Mouse (Mus musculus): Measurements from ENCODE around the gene 4930583I09Rik. TPM values are rescaled to one million over a fixed set of nuclear protein-coding genes. Genes with fewer than 3 reads are reported as not detected.

4930583I09Rik gene
- polyA plus RNA-seq, 1 experiment = not detected

DNA sequence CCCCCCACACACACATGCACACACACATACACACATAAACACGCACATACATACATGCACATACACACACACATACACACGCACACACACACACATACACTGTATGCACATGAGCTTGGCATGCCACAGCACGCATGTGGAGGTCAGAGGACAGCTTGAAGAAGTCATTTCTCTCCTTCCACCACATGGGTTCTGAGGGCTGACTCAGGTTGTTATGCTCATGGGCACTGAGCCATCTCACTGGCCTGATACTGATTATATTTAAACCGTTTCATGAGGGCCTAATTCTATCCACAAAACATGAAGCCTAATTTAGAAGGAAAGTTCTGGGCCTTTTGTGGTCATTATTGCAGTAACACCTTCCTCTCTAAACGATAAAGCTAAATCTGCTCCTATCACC lies 13.3 kb downstream of the 4930583I09Rik start:
- peaks cover 3% of the 10 kb centered on the region; the same call in 1 of the 2 replicates for H3K4me1 ChIP-seq (ENCODE audit: control insufficient read depth, insufficient read depth, insufficient read length)
- no peak overlapping the region for H3K27ac ChIP-seq (ENCODE audit: insufficient read depth, low read length)
- WGBS = 81% methylated on average over 5 of the region's 5 CpGs
- H3K27me3 ChIP-seq (ENCODE audit: control insufficient read depth, insufficient read depth, low read length) = no peaks in the 10 kb centered on the region
- no peaks in the 10 kb centered on the region for H3K36me3 ChIP-seq (ENCODE audit: control insufficient read depth, insufficient read depth, low read length)
- H3K4me3 ChIP-seq (ENCODE audit: extremely low read depth, insufficient read depth, insufficient read length) = no peak overlapping the region
- no peak for DNase-seq (ENCODE audit: low read depth in 1 of 2, low spot score in 2 of 2)
- no peak for TF ChIP-seq POLR2A (IDR thresholded peaks at IDR 0.05; ENCODE audit: low read depth, low read length)
- TF ChIP-seq CTCF (IDR thresholded peaks at IDR 0.05; ENCODE audit: extremely low read depth, insufficient read depth, insufficient read length, insufficient replicate concordance) = no peak

DNA sequence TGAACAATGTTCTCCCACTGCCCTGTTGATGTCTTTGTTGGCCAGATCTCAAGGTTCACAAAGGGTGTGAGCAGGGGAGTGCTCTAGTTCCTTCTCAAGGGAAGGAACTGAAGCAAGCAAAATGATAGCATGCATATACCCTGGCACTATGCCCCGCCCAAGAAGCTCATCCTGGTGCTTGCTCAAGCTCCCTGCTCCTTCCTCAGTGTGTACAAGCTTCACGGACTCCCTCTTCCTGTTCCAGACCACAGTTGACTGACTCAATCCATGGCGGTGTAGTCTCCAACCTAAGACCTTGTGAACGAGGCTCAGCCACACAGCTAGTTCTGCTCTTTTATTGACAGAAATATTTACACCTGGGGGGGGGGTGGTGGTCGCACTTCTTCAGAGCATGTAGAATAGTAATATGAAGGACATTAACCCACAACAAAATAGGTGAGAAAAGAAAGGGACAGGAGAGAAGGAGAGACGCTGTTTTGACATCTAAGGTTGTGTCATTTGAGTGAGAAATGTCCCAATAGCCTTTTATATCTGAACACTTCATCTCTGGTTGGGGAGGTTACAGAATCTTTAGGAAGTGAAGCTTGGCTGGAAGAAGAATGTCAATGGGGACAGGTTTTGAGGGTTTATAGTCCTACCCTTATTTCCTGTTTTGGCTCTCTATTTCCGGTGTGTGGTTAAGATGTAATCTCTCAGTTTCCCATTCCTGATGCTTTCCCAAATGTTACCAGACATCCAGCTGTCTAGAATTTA lies 14.9 kb downstream of the 4930583I09Rik start:
- 53% methylated on average over 7 of the region's 7 CpGs for WGBS
- Histone ChIP-seq H3K36me3 (ENCODE audit: control insufficient read depth, insufficient read depth, low read length) (no peaks in the 10 kb centered on the region), H3K4me1 (ENCODE audit: control insufficient read depth, insufficient read depth, insufficient read length) (0 out of 2 replicates have a peak, but pooled peaks cover 3% of the 10 kb centered on the region), H3K4me3 (ENCODE audit: extremely low read depth, insufficient read depth, insufficient read length) (no peak overlapping the region), H3K27me3 (ENCODE audit: control insufficient read depth, insufficient read depth, low read length) (no peaks in the 10 kb centered on the region), H3K27ac (ENCODE audit: insufficient read depth, low read length) (no peak overlapping the region)
- no peak for DNase-seq (ENCODE audit: low read depth in 1 of 2, low spot score in 2 of 2)
- TF ChIP-seq POLR2A (IDR thresholded peaks at IDR 0.05; ENCODE audit: low read depth, low read length) (no peak), CTCF (IDR thresholded peaks at IDR 0.05; ENCODE audit: extremely low read depth, insufficient read depth, insufficient read length, insufficient replicate concordance) (no peak)

DNA sequence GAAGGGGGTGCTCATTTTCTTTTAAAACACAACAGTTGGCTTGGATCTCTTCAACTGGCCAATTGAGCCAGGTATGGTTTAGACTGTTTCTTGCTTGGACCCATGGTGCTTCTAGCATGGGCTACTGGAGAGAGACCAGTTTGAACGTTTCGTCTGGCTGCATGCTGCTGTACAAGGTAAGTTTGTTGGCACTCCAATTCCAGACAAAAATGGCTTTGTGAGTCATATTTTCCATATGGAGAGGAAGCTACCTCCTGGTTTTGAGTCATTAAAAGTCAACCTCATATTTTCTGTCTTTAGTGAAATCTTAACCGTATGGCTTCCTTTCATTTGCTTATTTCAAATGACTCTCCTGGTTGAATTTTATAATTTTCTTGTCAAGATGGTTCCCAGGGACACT lies 19.6 kb downstream of the 4930583I09Rik start:
- Histone ChIP-seq H3K27ac (ENCODE audit: insufficient read depth, low read length) (no peak overlapping the region), H3K4me3 (ENCODE audit: extremely low read depth, insufficient read depth, insufficient read length) (no peak overlapping the region), H3K27me3 (ENCODE audit: control insufficient read depth, insufficient read depth, low read length) (no peaks in the 10 kb centered on the region), H3K4me1 (ENCODE audit: control insufficient read depth, insufficient read depth, insufficient read length) (0 out of 2 replicates have a peak, but pooled peaks cover 3% of the 10 kb centered on the region), H3K36me3 (ENCODE audit: control insufficient read depth, insufficient read depth, low read length) (no peaks in the 10 kb centered on the region)
- no peak for TF ChIP-seq CTCF (IDR thresholded peaks at IDR 0.05; ENCODE audit: extremely low read depth, insufficient read depth, insufficient read length, insufficient replicate concordance)
- no peak for TF ChIP-seq POLR2A (IDR thresholded peaks at IDR 0.05; ENCODE audit: low read depth, low read length)
- no peak for DNase-seq (ENCODE audit: low read depth in 1 of 2, low spot score in 2 of 2)
- WGBS = 87% methylated on average over 3 of the region's 3 CpGs

DNA sequence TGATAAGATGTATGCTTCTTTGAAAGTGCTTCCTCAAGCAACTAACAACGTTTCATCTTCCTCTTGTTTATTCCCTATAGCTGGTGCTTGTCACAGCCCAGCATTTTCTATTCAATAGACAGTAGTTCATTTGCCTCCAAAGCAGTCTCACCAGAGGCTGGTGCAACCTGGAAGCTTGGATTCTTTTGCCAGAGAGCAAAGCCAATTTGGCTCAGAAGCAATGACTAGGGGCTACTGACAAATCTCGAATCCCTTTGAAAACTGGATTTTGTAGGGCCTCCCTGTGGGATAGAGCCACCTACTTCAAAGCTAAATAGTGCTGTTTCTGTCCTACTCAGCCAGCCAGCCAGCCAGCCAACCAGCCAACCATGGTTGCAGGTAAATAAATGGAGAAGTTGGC lies 20.1 kb downstream of the 4930583I09Rik start:
- 66% methylated on average over 2 of the region's 2 CpGs for WGBS
- Histone ChIP-seq H3K4me3 (ENCODE audit: extremely low read depth, insufficient read depth, insufficient read length) (no peak overlapping the region), H3K27ac (ENCODE audit: insufficient read depth, low read length) (no peak overlapping the region), H3K4me1 (ENCODE audit: control insufficient read depth, insufficient read depth, insufficient read length) (0 out of 2 replicates have a peak, but pooled peaks cover 1% of the 10 kb centered on the region), H3K36me3 (ENCODE audit: control insufficient read depth, insufficient read depth, low read length) (no peaks in the 10 kb centered on the region), H3K27me3 (ENCODE audit: control insufficient read depth, insufficient read depth, low read length) (no peaks in the 10 kb centered on the region)
- TF ChIP-seq CTCF (IDR thresholded peaks at IDR 0.05; ENCODE audit: extremely low read depth, insufficient read depth, insufficient read length, insufficient replicate concordance) (no peak), POLR2A (IDR thresholded peaks at IDR 0.05; ENCODE audit: low read depth, low read length) (no peak)
- DNase-seq (ENCODE audit: low read depth in 1 of 2, low spot score in 2 of 2) = no peak

GRCm38 (mm10) chr17:64813568-64813967 lies 22.3 kb downstream of the 4930583I09Rik start:
- WGBS = 89% methylated on average over 6 of the region's 6 CpGs
- Histone ChIP-seq H3K4me3 (ENCODE audit: extremely low read depth, insufficient read depth, insufficient read length) (no peak overlapping the region), H3K27ac (ENCODE audit: insufficient read depth, low read length) (no peak overlapping the region), H3K4me1 (ENCODE audit: control insufficient read depth, insufficient read depth, insufficient read length) (no peaks in the 10 kb centered on the region), H3K27me3 (ENCODE audit: control insufficient read depth, insufficient read depth, low read length) (no peaks in the 10 kb centered on the region), H3K36me3 (ENCODE audit: control insufficient read depth, insufficient read depth, low read length) (no peaks in the 10 kb centered on the region)
- no peak for TF ChIP-seq POLR2A (IDR thresholded peaks at IDR 0.05; ENCODE audit: low read depth, low read length)
- no peak for DNase-seq (ENCODE audit: low read depth in 1 of 2, low spot score in 2 of 2)

- DNase-seq (ENCODE audit: low read depth in 1 of 2, low spot score in 2 of 2) = no peak
- Histone ChIP-seq H3K4me1 (ENCODE audit: control insufficient read depth, insufficient read depth, insufficient read length) (no peaks in the 10 kb centered on the region), H3K4me3 (ENCODE audit: extremely low read depth, insufficient read depth, insufficient read length) (no peak overlapping the region), H3K27ac (ENCODE audit: insufficient read depth, low read length) (no peak overlapping the region), H3K27me3 (ENCODE audit: control insufficient read depth, insufficient read depth, low read length) (no peaks in the 10 kb centered on the region), H3K36me3 (ENCODE audit: control insufficient read depth, insufficient read depth, low read length) (no peaks in the 10 kb centered on the region)
- TF ChIP-seq POLR2A (IDR thresholded peaks at IDR 0.05; ENCODE audit: low read depth, low read length) (no peak), CTCF (IDR thresholded peaks at IDR 0.05; ENCODE audit: extremely low read depth, insufficient read depth, insufficient read length, insufficient replicate concordance) (no peak)
- 90% methylated on average over 8 of the region's 8 CpGs for WGBS
These were observed 29.8 kb downstream of the 4930583I09Rik start for GRCm38 (mm10) chr17:64806035-64806589.

All from spleen, adult 2 months (tissue).